15 mouse cellular contexts compared by ENCODE assay signal in the genomic region with DNA sequence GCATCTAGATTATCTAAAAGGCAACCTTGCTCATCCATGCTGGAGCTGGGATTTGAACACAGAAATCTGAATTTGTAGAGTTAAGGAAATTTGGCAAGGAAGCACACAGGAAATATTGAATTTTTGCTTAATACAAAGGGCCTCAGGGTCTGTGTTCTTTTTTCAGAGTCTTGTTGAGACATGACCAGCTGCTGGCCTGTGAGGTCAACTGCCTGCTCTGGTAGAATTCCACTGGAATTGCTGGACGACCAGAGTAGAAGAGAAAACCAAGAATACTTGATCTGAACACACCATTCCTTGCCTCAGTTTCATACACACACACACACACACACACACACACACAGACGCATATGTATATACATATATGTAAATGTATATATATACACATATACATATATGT.
"Had no signal": no experiment of that assay in that cellular context is flagged by ENCODE, and none has a peak within 500 bp of the region (broad histone marks: within the 10 kb centered on the region; RNA-seq: fewer than 3 reads in every experiment).

No protein-coding gene starts in this region.

- H3K27ac ChIP-seq: limb, embryonic 12.5 days; liver, embryonic 14.5 days; lung, embryonic 15.5 days; macrophage; midbrain, embryonic 15.5 days; neural tube, embryonic 12.5 days; stomach, postnatal 0 days had no signal

- H3K4me1 ChIP-seq: lung, embryonic 15.5 days; midbrain, embryonic 15.5 days; neural tube, embryonic 12.5 days had no signal

- H3K9ac ChIP-seq: limb, embryonic 12.5 days; liver, embryonic 14.5 days; lung, embryonic 15.5 days; midbrain, embryonic 15.5 days; neural tube, embryonic 12.5 days had no signal

- DNase-seq: layer of hippocampus, postnatal 36 days; liver; thymus, postnatal 4 days had no signal

- H3K4me3 ChIP-seq: limb, embryonic 12.5 days; lung, embryonic 15.5 days; megakaryocyte, embryonic 14.5 days; midbrain, embryonic 15.5 days; neural tube, embryonic 12.5 days had no signal

- H3K4me2 ChIP-seq: limb, embryonic 12.5 days; lung, embryonic 15.5 days; midbrain, embryonic 11.5 days; midbrain, embryonic 15.5 days; neural tube, embryonic 12.5 days had no signal

- ATAC-seq: hindbrain, embryonic 16.5 days; inflammation-experienced regulatory T-cells, adult 6 months; intestine, postnatal 0 days; midbrain, embryonic 15.5 days had no signal

- H3K27me3 ChIP-seq: limb, embryonic 12.5 days; lung, embryonic 15.5 days; midbrain, embryonic 15.5 days; neural tube, embryonic 12.5 days had no signal

- H3K9me3 ChIP-seq: lung, embryonic 15.5 days; midbrain, embryonic 15.5 days; neural tube, embryonic 12.5 days had no signal

- H3K36me3 ChIP-seq: limb, embryonic 12.5 days; lung, embryonic 15.5 days; midbrain, embryonic 15.5 days; neural tube, embryonic 12.5 days had no signal
